Mouse (Mus musculus) adrenal gland, postnatal 0 days (tissue): ENCODE results near the gene Hspg2. TPM values are rescaled to one million over a fixed set of nuclear protein-coding genes. Genes with fewer than 3 reads are reported as not detected.

Source experiments
- microRNA-seq: library from miRNA; unstranded; fragments of <30 nt; microRNA quantifications from one replicate; pipeline ENCODE4, GENCODE M21; 2016; ENCODE audit warnings: borderline replicate concordance; ENCODE audit not compliant: insufficient number of aligned reads
- polyA plus RNA-seq: library from polyadenylated mRNA; unstranded; fragments of >200 nt; fragmentation: Nextera tagmentation; extraction: Ambion mirVana; gene quantifications from 2 replicates; pipeline ENCODE4 v1.2.1, GENCODE M21; 2015

Gene Hspg2
- polyA plus RNA-seq = 20.1 and 25.4 TPM in 2 replicates

GRCm38 (mm10) chr4:137468260-137469080, at the start of gene Hspg2:
Hspg2 (plus strand) TSS chr4:137468769.

GRCm38 (mm10) chr4:137430502-137430901, 38.1 kb upstream of the Hspg2 start, which contains the start of gene Cela3b:
Cela3b (minus strand) TSS chr4:137430540.

GRCm38 (mm10) chr4:137453234-137453767, 15.3 kb upstream of the Hspg2 start, which contains the start of gene 1700013G24Rik:
1700013G24Rik (plus strand) TSS chr4:137453284.

GRCm38 (mm10) chr4:137574469-137574868, 105.9 kb downstream of the Hspg2 start, which contains the start of gene Ldlrad2:
Ldlrad2 (minus strand) TSS chr4:137574569.

GRCm38 (mm10) chr4:137593601-137594495, 125.3 kb downstream of the Hspg2 start, which contains the start of gene Usp48:
Usp48 (plus strand) TSS chr4:137593755.

Small RNA genes lying within 50 kb of the gene (microRNA-seq; reads per million reads assigned to microRNA genes)
- 2.5 reads per million for gene Mir7018

Other genes starting within 250 kb of the Hspg2 start
- gene Wnt4, start 191.3 kb upstream of the Hspg2 start, polyA plus RNA-seq = 24.5 and 48.4 TPM in 2 replicates
- 498 and 639 TPM in 2 replicates for gene Cdc42, start 111.0 kb upstream of the Hspg2 start, polyA plus RNA-seq
- gene Cela3a, start 59.0 kb upstream of the Hspg2 start, polyA plus RNA-seq = not detected in 2 replicates
- not detected in 2 replicates for gene Cela3b, start 38.2 kb upstream of the Hspg2 start, polyA plus RNA-seq
- not detected in 2 replicates for gene 1700013G24Rik, start 15.5 kb upstream of the Hspg2 start, polyA plus RNA-seq
- gene Ldlrad2, start 105.8 kb downstream of the Hspg2 start, polyA plus RNA-seq = 0.35 TPM in 1 of 2 replicates, not detected in the other
- gene Usp48, start 125.0 kb downstream of the Hspg2 start, polyA plus RNA-seq = 33.2 and 48.7 TPM in 2 replicates
- gene Rap1gap, start 196.0 kb downstream of the Hspg2 start, polyA plus RNA-seq = 45.6 and 96.2 TPM in 2 replicates